Mouse (Mus musculus) limb, embryonic 13.5 days (tissue): Measurements from ENCODE around the gene Ago4. TPM values are rescaled to one million over a fixed set of nuclear protein-coding genes. Genes with fewer than 3 reads are reported as not detected.
A peak's percentile ranks its signal among the peaks of the same experiment; 100 is the strongest.

Experiments
- ATAC-seq: fragments of 200-750 bp; cut with Nextera tagmentation; 2 replicates; pipeline ENCODE4 v1.8.0; 2017; ENCODE audit warnings: low read depth, moderate number of reproducible peaks, moderate TSS enrichment; ENCODE audit not compliant: low FRiP score
- H3K27ac ChIP-seq: fragments of 300-500 bp; sonication (generic); 2 replicates; pipeline ENCODE4 v1.5.1; 2015; ENCODE audit warnings: inconsistent platforms, mild to moderate bottlenecking, moderate library complexity
- H3K27me3 ChIP-seq: fragments of 300-500 bp; sonication (generic); 2 replicates; pipeline ENCODE4 v1.6.1; 2015; ENCODE audit warnings: mild to moderate bottlenecking, inconsistent platforms
- H3K36me3 ChIP-seq: fragments of 300-500 bp; sonication (generic); 2 replicates; pipeline ENCODE4 v1.6.1; 2015; ENCODE audit warnings: inconsistent platforms, mild to moderate bottlenecking, moderate library complexity
- H3K4me1 ChIP-seq: fragments of 300-500 bp; sonication (generic); 2 replicates; pipeline ENCODE4 v1.6.1; 2015; ENCODE audit warnings: inconsistent platforms
- H3K4me2 ChIP-seq: fragments of 300-500 bp; sonication (generic); replicated peaks from 2 replicates; pipeline ENCODE4 v1.6.1; 2015; ENCODE audit warnings: inconsistent platforms, mild to moderate bottlenecking, moderate library complexity
- H3K4me3 ChIP-seq: fragments of 300-500 bp; sonication (generic); 2 replicates; pipeline ENCODE4 v1.5.1; 2015; ENCODE audit warnings: moderate library complexity, mild to moderate bottlenecking, inconsistent platforms
- H3K9ac ChIP-seq: fragments of 300-500 bp; sonication (generic); 2 replicates; pipeline ENCODE4 v1.6.1; 2015; ENCODE audit warnings: mild to moderate bottlenecking, inconsistent platforms
- H3K9me3 ChIP-seq: fragments of 300-500 bp; sonication (generic); 2 replicates; pipeline ENCODE4 v1.6.1; 2016; ENCODE audit warnings: inconsistent platforms
- WGBS: fragments of 180-500 bp; shearing (Covaris S2); methylation state at CpG from one replicate; pipeline ENCODE4 v1.1.7; 2015; 5-methylcytosine and 5-hydroxymethylcytosine counted together
- polyA plus RNA-seq: library from polyadenylated mRNA; unstranded; fragments of >200 nt; fragmentation: Nextera tagmentation; extraction: Ambion mirVana; gene quantifications from 2 replicates; pipeline ENCODE4 v1.2.1, GENCODE M21; 2015

Gene Ago4
- polyA plus RNA-seq, 1 experiment from 2014 or later, result 3.1 TPM

- WGBS, result 89% methylated on average over 5 of the region's 5 CpGs
These were observed 43.5 kb downstream of the Ago4 start for GRCm38 (mm10) chr4:126489811-126490210.

GRCm38 (mm10) chr4:126486217-126486616, 47.1 kb downstream of the Ago4 start:
- Histone ChIP-seq H3K4me2 (no peak overlapping the region), H3K27ac (no peak overlapping the region), H3K4me3 (no peak overlapping the region), H3K27me3 (no peaks in the 10 kb centered on the region), H3K9me3 (no peaks in the 10 kb centered on the region), H3K36me3 (no peaks in the 10 kb centered on the region; the same call in 1 of the 2 replicates), H3K9ac (no peak overlapping the region), H3K4me1 (no peaks in the 10 kb centered on the region)
- ATAC-seq, result no peak
- 74% methylated on average over 1 of the region's 1 CpGs for WGBS

More at GRCm38 (mm10) chr4:126489811-126490210, 43.5 kb downstream of the Ago4 start:
- ATAC-seq, result no peak
- Histone ChIP-seq H3K27me3 (no peaks in the 10 kb centered on the region), H3K9me3 (no peaks in the 10 kb centered on the region), H3K27ac (no peak overlapping the region), H3K4me3 (no peak overlapping the region), H3K4me2 (no peak overlapping the region), H3K9ac (no peak overlapping the region), H3K36me3 (peaks cover 8% of the 10 kb centered on the region), H3K4me1 (no peaks in the 10 kb centered on the region)

DNA sequence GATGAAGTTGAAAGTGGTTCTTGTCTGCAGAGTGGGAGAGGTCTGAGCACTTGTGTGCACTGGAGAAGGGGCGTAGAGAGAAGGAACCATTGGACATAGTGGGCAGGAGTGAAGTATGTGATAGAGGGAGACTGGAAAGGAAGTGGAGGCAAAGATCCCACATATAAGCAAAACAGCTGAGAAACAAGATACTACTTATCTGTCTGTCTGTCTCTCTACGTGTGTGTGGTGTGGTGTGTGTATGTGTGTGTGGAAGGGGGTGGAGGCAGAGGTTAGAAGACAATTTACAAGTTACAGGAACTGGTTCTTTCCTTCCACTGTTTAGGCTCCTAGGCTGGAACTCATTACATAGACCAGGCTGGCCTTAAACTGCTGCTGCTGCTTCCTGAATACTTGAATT, 48.2 kb downstream of the Ago4 start:
- Histone ChIP-seq H3K9me3 (no peaks in the 10 kb centered on the region), H3K27me3 (no peaks in the 10 kb centered on the region), H3K4me1 (no peaks in the 10 kb centered on the region), H3K27ac (no peak overlapping the region), H3K4me2 (no peak overlapping the region), H3K4me3 (no peak overlapping the region), H3K9ac (no peak overlapping the region), H3K36me3 (no peaks in the 10 kb centered on the region)
- ATAC-seq, result no peak
- 73% methylated on average over 2 of the region's 2 CpGs for WGBS

DNA sequence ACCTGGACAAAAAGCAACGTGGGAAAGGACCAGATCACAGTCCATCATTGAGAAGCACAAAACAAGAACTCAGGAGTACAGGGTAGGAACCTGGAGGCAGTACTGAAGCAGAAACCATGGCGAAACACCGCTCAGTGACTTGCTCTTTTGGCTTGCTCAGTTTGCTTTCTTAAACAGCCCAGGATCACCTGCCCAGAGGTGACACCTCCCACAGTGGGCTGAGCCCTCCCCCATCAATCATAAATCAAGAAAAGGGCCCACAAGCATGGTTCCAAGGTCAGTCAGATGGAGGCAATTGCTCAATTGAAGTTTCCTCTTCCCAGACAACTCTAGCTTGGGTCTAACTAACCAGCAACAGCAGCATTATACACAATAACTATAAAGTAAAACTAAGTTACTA, 49.4 kb downstream of the Ago4 start:
- Histone ChIP-seq H3K27ac (no peak overlapping the region), H3K9me3 (no peaks in the 10 kb centered on the region), H3K4me1 (no peaks in the 10 kb centered on the region), H3K36me3 (no peaks in the 10 kb centered on the region), H3K27me3 (no peaks in the 10 kb centered on the region), H3K9ac (no peak overlapping the region), H3K4me3 (no peak overlapping the region), H3K4me2 (no peak overlapping the region)
- ATAC-seq, result no peak
- WGBS, result 83% methylated on average over 3 of the region's 3 CpGs

- Histone ChIP-seq H3K4me2 (no peak overlapping the region), H3K4me3 (no peak overlapping the region), H3K36me3 (no peaks in the 10 kb centered on the region), H3K27me3 (no peaks in the 10 kb centered on the region), H3K9ac (no peak overlapping the region), H3K9me3 (no peaks in the 10 kb centered on the region), H3K4me1 (no peaks in the 10 kb centered on the region), H3K27ac (no peak overlapping the region)
- no peak for ATAC-seq
- WGBS, result 81% methylated on average over 12 of the region's 12 CpGs
These were observed 50.3 kb downstream of the Ago4 start for GRCm38 (mm10) chr4:126482951-126483350.

- H3K36me3 ChIP-seq, result no peaks in the 10 kb centered on the region
- no peaks in the 10 kb centered on the region for H3K4me1 ChIP-seq
- ATAC-seq, result no peak
- H3K9ac ChIP-seq, result no peak overlapping the region
- 90% methylated on average over 5 of the region's 5 CpGs for WGBS
- H3K27me3 ChIP-seq, result no peaks in the 10 kb centered on the region
- H3K4me2 ChIP-seq, result no peak overlapping the region
- H3K27ac ChIP-seq, result no peak overlapping the region
- no peak overlapping the region for H3K4me3 ChIP-seq
- no peaks in the 10 kb centered on the region for H3K9me3 ChIP-seq
These were observed 51.8 kb downstream of the Ago4 start for GRCm38 (mm10) chr4:126481461-126481860.

GRCm38 (mm10) chr4:126480288-126480687, 53.0 kb downstream of the Ago4 start:
- H3K9me3 ChIP-seq, result no peaks in the 10 kb centered on the region
- H3K27ac ChIP-seq, result no peak overlapping the region
- H3K4me3 ChIP-seq, result no peak overlapping the region
- H3K4me1 ChIP-seq, result no peaks in the 10 kb centered on the region
- WGBS, result 43% methylated on average over 3 of the region's 3 CpGs
- H3K4me2 ChIP-seq, result no peak overlapping the region
- no peaks in the 10 kb centered on the region for H3K27me3 ChIP-seq
- ATAC-seq, result no peak
- H3K36me3 ChIP-seq, result no peaks in the 10 kb centered on the region
- no peak overlapping the region for H3K9ac ChIP-seq

DNA sequence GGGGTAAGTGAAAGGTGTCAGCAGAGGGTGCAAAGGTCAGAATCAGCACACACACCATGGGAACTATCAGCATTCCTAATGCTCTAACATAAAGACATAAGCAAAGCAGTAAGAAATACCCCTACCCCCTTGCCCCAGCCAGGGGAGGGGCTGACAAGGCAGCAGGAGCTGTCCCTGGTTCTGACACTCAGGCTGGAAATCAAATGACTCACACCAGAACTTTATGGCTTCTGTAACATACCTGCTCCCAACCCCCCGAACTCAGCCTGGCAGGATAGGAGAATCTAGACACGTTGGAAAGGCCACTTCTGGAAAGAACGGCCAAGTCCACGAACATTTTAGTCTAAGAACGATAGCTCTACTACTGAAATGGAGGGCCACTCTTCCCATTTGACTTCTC, 60.2 kb downstream of the Ago4 start:
- ATAC-seq, result no peak
- 41% methylated on average over 5 of the region's 5 CpGs for WGBS
- Histone ChIP-seq H3K4me3 (no peak overlapping the region), H3K4me1 (no peaks in the 10 kb centered on the region), H3K27ac (no peak overlapping the region), H3K9me3 (no peaks in the 10 kb centered on the region), H3K9ac (no peak overlapping the region), H3K4me2 (no peak overlapping the region), H3K27me3 (no peaks in the 10 kb centered on the region), H3K36me3 (no peaks in the 10 kb centered on the region)

DNA sequence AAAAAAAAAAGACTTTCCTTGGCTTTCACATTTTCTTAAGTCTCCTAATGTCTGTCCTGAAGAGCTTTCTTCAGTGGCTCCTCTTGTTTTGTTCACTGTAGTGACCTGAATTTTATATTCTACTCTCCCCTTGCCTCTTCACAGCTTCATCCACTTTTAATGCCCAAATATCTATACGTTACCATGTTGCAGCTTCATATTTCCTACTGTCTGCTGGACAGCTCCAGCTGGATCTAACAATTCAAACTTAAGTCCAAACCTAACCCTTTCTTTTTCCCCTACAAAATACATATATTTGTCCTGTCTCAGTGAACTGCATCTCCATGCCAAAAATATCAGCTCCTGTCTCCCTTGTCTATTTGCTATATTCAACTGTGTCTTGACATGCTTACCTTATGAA, 63.9 kb downstream of the Ago4 start:
- no peaks in the 10 kb centered on the region for H3K9me3 ChIP-seq
- H3K4me2 ChIP-seq, result no peak overlapping the region
- ATAC-seq, result no peak
- 48% methylated on average over 1 of the region's 1 CpGs for WGBS
- no peak overlapping the region for H3K4me3 ChIP-seq
- no peaks in the 10 kb centered on the region for H3K36me3 ChIP-seq
- no peak overlapping the region for H3K9ac ChIP-seq
- H3K27me3 ChIP-seq, result no peaks in the 10 kb centered on the region
- H3K27ac ChIP-seq, result no peak overlapping the region
- H3K4me1 ChIP-seq, result peaks cover 30% of the 10 kb centered on the region

GRCm38 (mm10) chr4:126468925-126469324, 64.3 kb downstream of the Ago4 start:
- Histone ChIP-seq H3K4me1 (peaks cover 30% of the 10 kb centered on the region), H3K4me2 (peak overlapping the region; percentile 78), H3K9me3 (no peaks in the 10 kb centered on the region), H3K27me3 (no peaks in the 10 kb centered on the region), H3K4me3 (peak overlapping the region; percentile 90), H3K9ac (peak overlapping the region; percentile 39; the same call in 1 of the 2 replicates), H3K36me3 (no peaks in the 10 kb centered on the region), H3K27ac (peak overlapping the region; percentile 69; the same call in 1 of the 2 replicates)
- no peak; the same call in 1 of the 2 replicates for ATAC-seq
- WGBS, result 9% methylated on average over 8 of the region's 8 CpGs

- peak within 1 kb of the TSS; percentile 78 for H3K4me2 ChIP-seq
- no peaks in the 10 kb centered on the region for H3K9me3 ChIP-seq
- no peaks in the 10 kb centered on the region for H3K27me3 ChIP-seq
- H3K9ac ChIP-seq, result peak within 1 kb of the TSS; percentile 89
- peak within 1 kb of the TSS; percentile 69; the same call in 1 of the 2 replicates for H3K27ac ChIP-seq
- peak within 1 kb of the TSS; percentile 90 for H3K4me3 ChIP-seq
- peak; percentile 87 for ATAC-seq
- under 1% methylated on average over 53 of the region's 55 CpGs for WGBS
- H3K4me1 ChIP-seq, result peaks cover 30% of the 10 kb centered on the region
- H3K36me3 ChIP-seq, result no peaks in the 10 kb centered on the region
These were observed 64.9 kb downstream of the Ago4 start, which contains the start of gene Ago1 for GRCm38 (mm10) chr4:126468285-126468901. Gene Ago1 (minus strand): TSS chr4:126468583.

DNA sequence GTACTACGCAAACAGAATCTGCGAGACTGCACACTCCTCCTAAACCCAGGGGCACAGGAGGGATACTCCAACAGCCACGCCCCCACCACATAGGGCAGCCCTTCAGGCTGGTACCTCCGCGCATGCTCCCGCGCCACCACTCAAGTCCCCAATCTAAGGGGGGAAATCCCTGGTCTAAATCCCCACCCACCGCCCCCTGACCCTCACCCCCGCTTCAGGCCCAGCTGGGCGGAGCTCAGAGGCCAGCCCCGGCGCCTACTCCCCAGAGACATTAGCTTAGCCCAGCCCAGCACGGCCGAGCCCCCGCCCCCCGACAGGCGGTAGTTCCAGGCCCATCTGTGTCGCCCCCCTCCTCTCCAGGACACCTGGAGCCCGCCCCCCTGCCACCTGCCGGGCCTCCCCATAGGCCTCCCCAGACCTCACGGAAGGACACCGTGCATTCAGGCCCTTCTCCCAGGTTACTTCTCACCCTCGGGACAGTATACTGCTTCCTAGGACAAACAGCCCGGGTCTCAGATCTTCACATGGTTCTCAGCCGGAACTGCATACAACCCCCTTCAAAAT, 65.5 kb downstream of the Ago4 start:
- Histone ChIP-seq H3K9me3 (no peaks in the 10 kb centered on the region), H3K27ac (peak overlapping the region; percentile 69; the same call in 1 of the 2 replicates), H3K4me1 (peaks cover 30% of the 10 kb centered on the region), H3K4me3 (peak overlapping the region; percentile 90), H3K27me3 (no peaks in the 10 kb centered on the region), H3K4me2 (peak overlapping the region; percentile 78), H3K9ac (peak overlapping the region; percentile 89), H3K36me3 (no peaks in the 10 kb centered on the region)
- ATAC-seq, result peak; percentile 62
- under 1% methylated on average over 23 of the region's 25 CpGs for WGBS
